Mouse (Mus musculus): Measurements from ENCODE around the gene Brinp2.

Gene Brinp2

GRCm38 (mm10) chr1:158221048-158221447 is 135.1 kb downstream of the Brinp2 start:
- DNase-seq (ENCODE audit: low spot score in 2 of 2), result no peak

- no peak for DNase-seq (ENCODE audit: low spot score in 2 of 2)
Measured at GRCm38 (mm10) chr1:158220148-158220547, 136.0 kb downstream of the Brinp2 start.

- no peak for DNase-seq (ENCODE audit: low spot score in 2 of 2)
Measured at GRCm38 (mm10) chr1:158218750-158219149, 137.4 kb downstream of the Brinp2 start.

GRCm38 (mm10) chr1:158218294-158218693 is 137.8 kb downstream of the Brinp2 start:
- no peak for DNase-seq (ENCODE audit: low spot score in 2 of 2)

- no peak for DNase-seq (ENCODE audit: low spot score in 2 of 2)
Measured at GRCm38 (mm10) chr1:158215581-158215980, 140.5 kb downstream of the Brinp2 start.

- peak in 1 of 2 experiments; percentile 21 for DNase-seq (ENCODE audit: low spot score in 2 of 2)
Measured at GRCm38 (mm10) chr1:158214743-158215142, 141.4 kb downstream of the Brinp2 start.

GRCm38 (mm10) chr1:158213736-158214135 is 142.4 kb downstream of the Brinp2 start:
- no peak for DNase-seq (ENCODE audit: low spot score in 2 of 2)

- DNase-seq (ENCODE audit: low spot score in 2 of 2), result no peak
Measured at GRCm38 (mm10) chr1:158207620-158208019, 148.5 kb downstream of the Brinp2 start.

- DNase-seq (ENCODE audit: low spot score in 2 of 2), result no peak
Measured at GRCm38 (mm10) chr1:158202932-158203331, 153.2 kb downstream of the Brinp2 start.
